Mouse (Mus musculus): ENCODE data around the gene Chd8. TPM values are rescaled to one million over a fixed set of nuclear protein-coding genes. Genes with fewer than 3 reads are reported as not detected.

Gene Chd8
- polyA plus RNA-seq, 1 experiment from 2014 or later = 49.6 TPM

GRCm38 (mm10) chr14:52235165-52235564 lies 22.4 kb downstream of the Chd8 start:
- H3K36me3 ChIP-seq (ENCODE audit: control insufficient read depth, insufficient read depth, low read length) = peaks cover 61% of the 10 kb centered on the region

DNA sequence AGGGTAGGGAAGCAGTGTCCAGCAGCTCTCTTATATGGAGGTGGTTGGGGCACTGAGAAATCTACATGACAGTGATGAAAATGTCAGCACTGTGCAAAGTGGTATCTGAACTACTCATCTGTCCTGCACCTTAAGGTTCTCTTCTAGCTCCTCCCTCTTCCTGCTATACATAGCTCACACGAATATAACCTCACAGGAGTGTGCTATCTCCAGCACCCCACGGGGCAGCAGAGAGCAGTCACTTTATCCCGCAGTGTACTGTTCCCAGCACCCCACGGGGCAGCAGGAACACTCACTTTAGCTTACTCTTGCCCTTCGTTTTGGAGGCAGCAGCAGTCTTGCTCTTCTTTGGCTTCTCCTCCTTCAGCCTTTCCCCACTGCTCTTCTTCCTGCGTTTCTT lies 25.3 kb downstream of the Chd8 start:
- no peak for ATAC-seq (ENCODE audit: low read depth)
- Histone ChIP-seq H3K36me3 (ENCODE audit: control insufficient read depth, insufficient read depth, low read length) (peaks cover 80% of the 10 kb centered on the region), H3K27ac (ENCODE audit: low read depth, low read length) (no peak overlapping the region), H3K27me3 (ENCODE audit: control insufficient read depth, insufficient read depth, low read length) (no peaks in the 10 kb centered on the region), H3K9me3 (ENCODE audit: control insufficient read depth, low read length) (no peaks in the 10 kb centered on the region), H3K4me2 (ENCODE audit: low read depth, low read length) (no peak overlapping the region), H3K9ac (replicated peaks; ENCODE audit: low read depth, low read length) (no peak overlapping the region), H3K4me3 (ENCODE audit: low read depth, low read length) (no peak overlapping the region), H3K4me1 (ENCODE audit: control insufficient read depth, insufficient read depth, low read length) (no peaks in the 10 kb centered on the region)
- 88% methylated on average over 6 of the region's 6 CpGs for WGBS

More at GRCm38 (mm10) chr14:52235165-52235564, 22.4 kb downstream of the Chd8 start:
- no peak overlapping the region for H3K4me3 ChIP-seq (ENCODE audit: low read depth, low read length)
- H3K4me1 ChIP-seq (ENCODE audit: control insufficient read depth, insufficient read depth, low read length) = no peaks in the 10 kb centered on the region
- no peak overlapping the region for H3K27ac ChIP-seq (ENCODE audit: low read depth, low read length)
- no peaks in the 10 kb centered on the region for H3K27me3 ChIP-seq (ENCODE audit: control insufficient read depth, insufficient read depth, low read length)
- WGBS = 91% methylated on average over 7 of the region's 7 CpGs
- H3K9me3 ChIP-seq (ENCODE audit: control insufficient read depth, low read length) = no peaks in the 10 kb centered on the region
- no peak overlapping the region for H3K4me2 ChIP-seq (ENCODE audit: low read depth, low read length)
- no peak overlapping the region for H3K9ac ChIP-seq (replicated peaks; ENCODE audit: low read depth, low read length)
- no peak for ATAC-seq (ENCODE audit: low read depth)

GRCm38 (mm10) chr14:52225972-52226371 lies 31.6 kb downstream of the Chd8 start:
- H3K4me2 ChIP-seq (ENCODE audit: low read depth, low read length) = no peak overlapping the region
- no peak for ATAC-seq (ENCODE audit: low read depth)
- peaks cover 81% of the 10 kb centered on the region for H3K36me3 ChIP-seq (ENCODE audit: control insufficient read depth, insufficient read depth, low read length)
- H3K9ac ChIP-seq (replicated peaks; ENCODE audit: low read depth, low read length) = no peak overlapping the region
- H3K27ac ChIP-seq (ENCODE audit: low read depth, low read length) = no peak overlapping the region
- no peaks in the 10 kb centered on the region for H3K27me3 ChIP-seq (ENCODE audit: control insufficient read depth, insufficient read depth, low read length)
- H3K9me3 ChIP-seq (ENCODE audit: control insufficient read depth, low read length) = no peaks in the 10 kb centered on the region
- 96% methylated on average over 2 of the region's 2 CpGs for WGBS
- no peaks in the 10 kb centered on the region for H3K4me1 ChIP-seq (ENCODE audit: control insufficient read depth, insufficient read depth, low read length)
- H3K4me3 ChIP-seq (ENCODE audit: low read depth, low read length) = no peak overlapping the region

GRCm38 (mm10) chr14:52217261-52217660 lies 40.3 kb downstream of the Chd8 start:
- Histone ChIP-seq H3K27ac (ENCODE audit: low read depth, low read length) (no peak overlapping the region), H3K4me3 (ENCODE audit: low read depth, low read length) (no peak overlapping the region), H3K9ac (replicated peaks; ENCODE audit: low read depth, low read length) (no peak overlapping the region), H3K4me1 (ENCODE audit: control insufficient read depth, insufficient read depth, low read length) (no peaks in the 10 kb centered on the region), H3K4me2 (ENCODE audit: low read depth, low read length) (no peak overlapping the region), H3K36me3 (ENCODE audit: control insufficient read depth, insufficient read depth, low read length) (peaks cover 84% of the 10 kb centered on the region), H3K27me3 (ENCODE audit: control insufficient read depth, insufficient read depth, low read length) (no peaks in the 10 kb centered on the region), H3K9me3 (ENCODE audit: control insufficient read depth, low read length) (no peaks in the 10 kb centered on the region)
- 98% methylated on average over 5 of the region's 5 CpGs for WGBS
- no peak for ATAC-seq (ENCODE audit: low read depth)

DNA sequence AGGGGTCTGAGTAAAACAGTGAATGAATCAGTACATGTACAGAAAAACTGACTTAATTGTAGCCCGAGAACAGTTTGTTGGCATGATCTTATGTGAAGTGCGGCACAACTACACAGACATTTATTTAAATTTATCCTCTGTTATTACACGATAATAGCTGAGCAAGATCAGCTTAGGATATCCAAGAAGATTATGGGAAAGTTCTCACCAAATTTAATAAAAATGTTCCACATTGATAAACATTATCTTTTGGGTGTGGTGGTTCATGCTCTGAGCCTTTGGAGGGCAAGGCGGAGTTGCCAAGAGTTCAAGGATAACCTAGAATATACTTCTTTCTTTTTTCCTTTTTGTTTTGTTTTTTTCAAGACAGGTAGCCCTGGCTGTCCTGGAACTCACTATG lies 58.2 kb downstream of the Chd8 start:
- WGBS = 96% methylated on average over 4 of the region's 4 CpGs
- Histone ChIP-seq H3K27me3 (ENCODE audit: control insufficient read depth, insufficient read depth, low read length) (peaks cover 4% of the 10 kb centered on the region; the same call in 1 of the 2 replicates), H3K27ac (ENCODE audit: low read depth, low read length) (no peak overlapping the region), H3K36me3 (ENCODE audit: control insufficient read depth, insufficient read depth, low read length) (peaks cover 39% of the 10 kb centered on the region), H3K4me2 (ENCODE audit: low read depth, low read length) (no peak overlapping the region), H3K4me1 (ENCODE audit: control insufficient read depth, insufficient read depth, low read length) (peaks cover 8% of the 10 kb centered on the region), H3K4me3 (ENCODE audit: low read depth, low read length) (no peak overlapping the region), H3K9ac (replicated peaks; ENCODE audit: low read depth, low read length) (no peak overlapping the region), H3K9me3 (ENCODE audit: control insufficient read depth, low read length) (no peaks in the 10 kb centered on the region)
- no peak for ATAC-seq (ENCODE audit: low read depth)

- peaks cover 29% of the 10 kb centered on the region for H3K36me3 ChIP-seq (ENCODE audit: control insufficient read depth, insufficient read depth, low read length)
- no peak overlapping the region for H3K27ac ChIP-seq (ENCODE audit: low read depth, low read length)
- H3K4me1 ChIP-seq (ENCODE audit: control insufficient read depth, insufficient read depth, low read length) = peaks cover 8% of the 10 kb centered on the region
- H3K9me3 ChIP-seq (ENCODE audit: control insufficient read depth, low read length) = no peaks in the 10 kb centered on the region
- no peak overlapping the region for H3K9ac ChIP-seq (replicated peaks; ENCODE audit: low read depth, low read length)
- WGBS = 16% methylated on average over 3 of the region's 3 CpGs
- H3K27me3 ChIP-seq (ENCODE audit: control insufficient read depth, insufficient read depth, low read length) = peaks cover 4% of the 10 kb centered on the region; the same call in 1 of the 2 replicates
- peak overlapping the region; percentile 88; the same call in 1 of the 2 replicates for H3K4me2 ChIP-seq (ENCODE audit: low read depth, low read length)
- ATAC-seq (ENCODE audit: low read depth) = no peak
- peak overlapping the region; percentile 100; the same call in 1 of the 2 replicates for H3K4me3 ChIP-seq (ENCODE audit: low read depth, low read length)
Measured at GRCm38 (mm10) chr14:52198141-52198540, 59.4 kb downstream of the Chd8 start.

DNA sequence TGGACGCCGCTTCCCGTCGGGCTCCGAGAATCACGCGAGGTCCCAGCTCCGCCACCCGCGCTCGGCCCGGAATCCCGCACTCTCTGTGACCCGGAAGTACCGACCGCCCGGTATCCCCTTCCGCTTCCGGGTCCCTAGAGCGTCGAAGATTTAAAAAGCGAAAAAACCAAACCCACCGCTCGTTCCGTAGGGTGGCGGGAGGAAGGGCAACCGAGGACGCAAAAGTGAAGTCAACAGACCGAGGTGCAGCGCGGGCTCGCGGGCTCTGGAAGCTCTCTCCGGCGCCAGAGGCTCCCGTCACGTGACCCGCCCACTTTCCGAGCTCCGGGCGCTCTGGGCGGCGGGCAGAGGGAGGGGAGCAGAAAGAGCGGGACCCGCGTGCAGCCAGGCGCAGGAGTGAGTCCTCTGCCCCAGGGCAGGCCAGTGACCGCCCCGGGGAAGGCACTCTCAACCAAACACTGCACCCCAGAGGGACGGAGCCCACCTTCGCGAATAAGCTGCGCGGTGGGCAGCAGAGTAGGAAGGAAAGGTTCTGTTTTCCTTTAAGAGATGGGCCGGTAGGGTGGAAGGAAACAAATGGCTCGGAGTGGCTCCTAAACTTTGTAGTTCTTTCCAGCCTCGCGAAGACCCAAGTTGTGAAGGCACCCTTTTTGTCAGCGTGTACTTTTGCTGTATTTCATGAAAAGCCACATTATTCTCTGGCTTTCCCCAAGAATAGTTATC lies 60.3 kb downstream of the Chd8 start, which contains the start of gene Supt16:
Supt16 (minus strand) TSS at position 261 of the 723 bp plus-strand sequence.
- Histone ChIP-seq H3K36me3 (ENCODE audit: control insufficient read depth, insufficient read depth, low read length) (peaks cover 24% of the 10 kb centered on the region), H3K9me3 (ENCODE audit: control insufficient read depth, low read length) (no peaks in the 10 kb centered on the region), H3K27ac (ENCODE audit: low read depth, low read length) (peak within 1 kb of the TSS; percentile 94), H3K4me1 (ENCODE audit: control insufficient read depth, insufficient read depth, low read length) (peaks cover 8% of the 10 kb centered on the region), H3K4me3 (ENCODE audit: low read depth, low read length) (peak within 1 kb of the TSS; percentile 100), H3K9ac (replicated peaks; ENCODE audit: low read depth, low read length) (peak within 1 kb of the TSS; percentile 94), H3K4me2 (ENCODE audit: low read depth, low read length) (peak within 1 kb of the TSS; percentile 88), H3K27me3 (ENCODE audit: control insufficient read depth, insufficient read depth, low read length) (peaks cover 4% of the 10 kb centered on the region; the same call in 1 of the 2 replicates)
- WGBS = 0% methylated on average over 58 of the region's 59 CpGs
- ATAC-seq (ENCODE audit: low read depth) = peak; percentile 98

GRCm38 (mm10) chr14:52196230-52197155 lies 61.1 kb downstream of the Chd8 start:
- 1% methylated on average over 50 of the region's 59 CpGs for WGBS
- no peak; the same call in 1 of the 2 replicates for ATAC-seq (ENCODE audit: low read depth)

More at GRCm38 (mm10) chr14:52196230-52197155, 61.1 kb downstream of the Chd8 start:
- H3K4me1 ChIP-seq (ENCODE audit: control insufficient read depth, insufficient read depth, low read length) = peaks cover 8% of the 10 kb centered on the region
- peak overlapping the region; percentile 94 for H3K27ac ChIP-seq (ENCODE audit: low read depth, low read length)
- peaks cover 20% of the 10 kb centered on the region for H3K36me3 ChIP-seq (ENCODE audit: control insufficient read depth, insufficient read depth, low read length)
- peak overlapping the region; percentile 88 for H3K4me2 ChIP-seq (ENCODE audit: low read depth, low read length)
- peaks cover 4% of the 10 kb centered on the region; the same call in 1 of the 2 replicates for H3K27me3 ChIP-seq (ENCODE audit: control insufficient read depth, insufficient read depth, low read length)
- H3K9ac ChIP-seq (replicated peaks; ENCODE audit: low read depth, low read length) = peak overlapping the region; percentile 94
- no peaks in the 10 kb centered on the region for H3K9me3 ChIP-seq (ENCODE audit: control insufficient read depth, low read length)
- H3K4me3 ChIP-seq (ENCODE audit: low read depth, low read length) = peak overlapping the region; percentile 100
